Mouse (Mus musculus): Measurements from ENCODE around the gene Dapk3.
"Not testable (repeated sequence)": the region's sequence is repeated elsewhere in the genome, so short reads cannot be mapped to it uniquely, and the experiment has no call there.

Dapk3 gene

GRCm38 (mm10) chr10:81146296-81146695 lies 36.5 kb upstream of the Dapk3 start:
- DNase-seq (ENCODE audit: extremely low spot score): no peak

DNA sequence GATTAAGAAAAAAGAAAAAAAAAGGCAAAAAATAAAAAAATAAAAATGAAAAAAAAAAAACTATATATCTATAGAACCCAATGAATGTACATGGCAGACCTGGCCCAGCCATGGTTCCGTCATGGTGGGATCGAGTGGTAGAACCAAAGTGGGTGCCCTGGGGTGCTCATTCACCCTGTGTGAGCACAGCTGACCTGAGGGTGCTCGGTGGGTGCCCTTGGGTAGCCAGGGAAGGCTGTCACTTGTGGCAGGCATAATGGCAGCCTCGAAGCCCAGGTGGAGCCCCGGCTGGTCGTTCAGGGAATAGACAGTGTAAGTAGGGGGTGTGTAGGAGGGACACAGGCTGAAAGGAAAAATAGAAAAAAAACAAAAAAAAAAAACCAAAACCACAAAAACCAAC lies 31.5 kb upstream of the Dapk3 start:
- DNase-seq (ENCODE audit: extremely low spot score): no peak

GRCm38 (mm10) chr10:81152609-81153008 lies 30.2 kb upstream of the Dapk3 start:
- DNase-seq (ENCODE audit: extremely low spot score): no peak

DNA sequence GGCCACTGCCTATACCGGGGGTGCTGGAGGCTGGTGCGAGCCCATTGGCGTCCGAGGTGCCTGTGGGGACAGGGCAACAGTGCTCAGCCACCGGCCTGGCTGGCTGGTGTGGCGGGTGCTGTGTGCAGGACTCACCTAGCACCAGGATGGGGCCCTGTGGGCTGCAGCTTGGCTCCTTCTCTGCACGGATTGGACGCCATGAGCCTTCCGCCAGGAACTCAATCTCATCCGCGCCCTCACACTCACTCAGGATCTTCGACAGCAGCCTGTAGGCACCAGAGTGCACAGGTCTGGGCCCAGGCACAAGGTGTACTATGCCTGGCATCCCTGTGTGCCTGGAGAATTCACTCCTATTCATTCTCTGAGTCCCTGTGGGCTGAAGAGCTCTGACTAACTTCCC lies 28.5 kb upstream of the Dapk3 start:
- DNase-seq (ENCODE audit: extremely low spot score): no peak

DNA sequence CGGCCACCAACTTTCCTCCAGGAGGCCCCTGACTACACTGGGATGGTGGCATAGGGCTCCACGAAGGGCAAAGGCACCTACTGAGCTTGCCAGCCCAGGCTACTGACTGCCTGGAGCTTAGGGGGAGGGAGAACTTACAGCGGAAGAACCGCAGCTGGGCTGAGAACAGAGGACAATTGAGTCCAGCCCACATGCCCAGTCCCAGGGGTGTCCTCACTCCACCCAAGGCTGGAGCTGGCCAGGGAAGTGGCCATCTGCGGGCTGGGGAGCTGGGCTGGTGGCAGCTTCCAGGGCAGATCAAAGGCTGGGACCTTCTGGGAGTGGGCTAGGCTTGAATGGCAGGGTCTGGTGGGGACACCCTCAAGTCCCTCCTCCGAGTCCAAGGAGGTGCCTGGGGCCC lies 28.1 kb upstream of the Dapk3 start:
- DNase-seq (ENCODE audit: extremely low spot score): no peak

- DNase-seq (ENCODE audit: extremely low spot score): no peak
These were observed 21.0 kb upstream of the Dapk3 start for GRCm38 (mm10) chr10:81161602-81162317.

DNA sequence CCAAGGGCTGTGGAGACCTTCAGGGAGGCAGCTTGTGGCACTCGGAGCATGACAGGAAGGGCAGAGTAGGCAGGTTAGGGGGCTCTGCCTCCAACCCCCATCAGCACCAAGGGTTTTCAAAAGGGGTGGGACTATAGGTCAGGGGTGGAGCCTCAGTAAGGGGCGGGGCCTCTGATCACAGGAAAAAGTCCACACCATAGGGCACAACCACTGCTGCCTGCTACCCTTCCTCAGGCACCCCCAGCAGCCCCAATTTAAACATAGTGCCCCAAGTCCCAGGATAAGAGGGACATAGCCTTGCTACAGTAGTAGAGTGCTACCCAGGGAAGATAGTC lies 20.5 kb upstream of the Dapk3 start:
- no peak for DNase-seq (ENCODE audit: extremely low spot score)

DNA sequence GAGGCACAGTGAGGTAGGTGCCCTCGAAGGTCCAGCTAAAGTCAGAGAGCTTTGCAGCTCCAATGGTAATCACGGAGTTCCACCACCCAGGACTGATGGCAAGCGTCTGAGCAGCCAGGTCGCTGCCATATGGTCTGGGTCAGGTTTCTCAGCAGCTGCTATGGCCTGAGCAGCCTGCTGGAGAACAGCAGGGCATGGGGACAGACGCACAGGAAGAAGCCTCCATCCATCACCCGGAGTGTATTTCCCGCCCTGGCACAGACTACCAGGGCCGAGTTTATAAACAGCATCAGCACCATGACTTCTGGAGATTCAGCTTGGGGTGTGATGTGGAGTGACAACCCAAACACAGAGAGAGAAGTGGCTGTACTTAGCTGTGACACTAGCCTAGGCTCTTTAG lies 17.7 kb upstream of the Dapk3 start:
- DNase-seq (ENCODE audit: extremely low spot score): no peak

- peak; percentile 100 for DNase-seq (ENCODE audit: extremely low spot score)
These were observed 15.4 kb upstream of the Dapk3 start, which contains the start of gene Pias4 for GRCm38 (mm10) chr10:81167200-81168086. Pias4 (minus strand) TSS chr10:81167923.

DNA sequence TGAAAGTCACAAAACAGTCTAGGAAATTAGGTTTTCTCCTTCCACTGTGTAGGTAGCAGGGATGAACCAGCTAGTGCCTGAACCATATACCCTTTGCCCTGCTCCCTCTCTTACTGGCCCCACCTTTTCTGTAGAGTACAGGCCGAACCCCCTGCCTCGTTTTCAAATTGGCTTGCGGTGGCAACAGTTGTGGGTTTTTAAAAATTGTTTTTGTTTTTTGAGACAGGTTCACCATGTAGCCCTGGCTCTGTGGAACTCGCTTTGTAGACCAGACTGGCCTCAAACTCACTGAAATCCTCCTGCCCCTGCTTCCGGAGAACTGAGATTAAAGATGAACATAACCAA lies 14.7 kb upstream of the Dapk3 start:
- no peak for DNase-seq (ENCODE audit: extremely low spot score)

DNA sequence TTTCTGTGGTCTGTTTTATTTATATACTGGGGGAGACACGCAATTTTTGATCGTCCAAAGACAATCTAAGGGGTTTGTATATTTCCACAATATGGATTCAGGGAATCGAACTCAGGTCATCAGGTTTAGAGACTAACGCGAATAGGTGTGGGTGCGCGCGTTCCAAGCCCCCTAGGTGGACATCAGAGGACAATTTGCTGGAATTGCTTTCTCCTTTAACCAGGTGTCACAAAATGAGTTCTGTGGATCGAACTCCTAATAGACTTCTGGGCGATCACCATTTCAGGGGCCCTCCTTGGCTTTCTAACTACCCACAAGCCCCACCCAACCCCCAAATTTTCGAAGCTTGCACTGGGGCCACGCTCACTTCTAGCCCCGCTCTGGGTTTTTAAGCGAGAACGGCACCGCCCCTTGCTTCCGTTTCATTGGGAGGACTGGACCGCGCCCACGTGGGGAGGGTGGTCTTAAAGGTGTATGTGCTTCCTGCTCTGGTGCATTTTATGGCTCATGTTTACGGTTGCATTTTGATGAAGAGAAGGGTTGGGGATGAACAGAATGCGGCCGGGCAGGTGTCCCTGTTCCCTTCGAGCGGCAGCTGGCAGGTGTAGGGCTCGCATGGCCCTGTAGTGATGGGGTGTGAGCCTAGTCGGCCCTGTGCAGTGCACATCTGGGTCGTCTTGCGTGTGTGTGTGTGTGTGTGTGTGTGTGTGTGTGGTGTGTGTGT lies 14.1 kb upstream of the Dapk3 start:
- DNase-seq (ENCODE audit: extremely low spot score): peak; percentile 80

DNA sequence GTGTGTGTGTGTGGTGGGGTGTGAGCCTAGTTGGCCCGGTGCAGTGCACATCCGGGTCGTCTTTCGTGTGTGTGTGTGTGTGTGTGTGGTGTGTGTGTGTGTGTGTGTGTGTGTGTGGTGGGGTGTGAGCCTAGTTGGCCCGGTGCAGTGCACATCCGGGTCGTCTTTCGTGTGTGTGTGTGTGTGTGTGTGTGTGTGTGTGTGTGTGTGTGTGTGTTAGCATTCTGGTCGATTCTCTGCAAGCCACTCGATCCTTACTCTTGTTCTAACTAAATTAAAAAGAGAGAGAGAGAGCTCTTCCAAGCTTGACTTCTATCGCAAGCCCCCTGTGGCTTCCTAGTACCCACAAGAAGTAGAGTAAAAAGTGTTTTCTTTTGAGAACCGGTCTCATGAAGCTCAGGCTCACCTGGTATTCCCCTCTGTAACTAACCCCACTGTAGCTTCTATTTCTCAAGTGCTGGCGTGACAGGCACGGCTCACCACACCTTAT lies 13.3 kb upstream of the Dapk3 start:
- DNase-seq (ENCODE audit: extremely low spot score): not testable (repeated sequence)

DNA sequence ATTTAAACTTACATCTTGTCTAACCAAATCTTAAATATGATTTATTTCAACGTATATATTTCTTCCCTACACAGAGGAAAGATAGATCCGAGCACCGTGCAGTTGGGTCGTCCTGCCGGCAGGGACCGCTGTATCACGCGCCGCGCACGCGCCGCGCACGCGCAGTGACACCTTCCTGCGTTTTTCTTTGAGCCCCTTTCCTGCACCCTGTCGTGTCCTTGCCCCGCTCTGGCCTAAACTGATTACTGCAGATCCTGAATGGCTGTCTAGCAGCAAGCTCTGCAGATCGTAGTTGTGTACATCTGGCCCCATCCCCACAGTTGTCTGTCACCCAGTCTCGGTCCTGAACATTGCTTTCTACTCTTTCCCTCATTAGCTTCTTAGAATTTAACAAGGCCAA lies 9.7 kb upstream of the Dapk3 start:
- peak; percentile 89 for DNase-seq (ENCODE audit: extremely low spot score)

- DNase-seq (ENCODE audit: extremely low spot score): peak; percentile 91
These were observed 8.0 kb upstream of the Dapk3 start for GRCm38 (mm10) chr10:81174617-81175344.

DNA sequence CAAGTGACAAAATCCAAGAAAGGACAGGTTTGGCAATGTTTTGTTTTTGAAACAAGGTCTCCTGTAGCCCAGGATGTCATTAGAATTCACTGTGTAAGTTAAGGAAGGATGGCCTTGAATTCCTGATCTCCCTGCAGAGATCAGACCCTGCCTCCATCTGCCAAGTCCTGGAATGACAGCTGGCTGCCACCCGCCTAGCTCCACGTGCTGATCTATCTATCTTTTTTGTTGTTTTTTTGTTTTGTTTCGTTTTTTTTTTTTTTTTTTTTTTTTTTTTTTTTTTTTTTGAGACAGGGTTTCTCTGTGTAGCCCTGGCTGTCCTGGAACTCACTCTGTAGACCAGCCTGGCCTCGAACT lies 7.5 kb upstream of the Dapk3 start:
- not testable (repeated sequence) for DNase-seq (ENCODE audit: extremely low spot score)

GRCm38 (mm10) chr10:81175936-81176465 lies 6.8 kb upstream of the Dapk3 start:
- no peak for DNase-seq (ENCODE audit: extremely low spot score)

DNA sequence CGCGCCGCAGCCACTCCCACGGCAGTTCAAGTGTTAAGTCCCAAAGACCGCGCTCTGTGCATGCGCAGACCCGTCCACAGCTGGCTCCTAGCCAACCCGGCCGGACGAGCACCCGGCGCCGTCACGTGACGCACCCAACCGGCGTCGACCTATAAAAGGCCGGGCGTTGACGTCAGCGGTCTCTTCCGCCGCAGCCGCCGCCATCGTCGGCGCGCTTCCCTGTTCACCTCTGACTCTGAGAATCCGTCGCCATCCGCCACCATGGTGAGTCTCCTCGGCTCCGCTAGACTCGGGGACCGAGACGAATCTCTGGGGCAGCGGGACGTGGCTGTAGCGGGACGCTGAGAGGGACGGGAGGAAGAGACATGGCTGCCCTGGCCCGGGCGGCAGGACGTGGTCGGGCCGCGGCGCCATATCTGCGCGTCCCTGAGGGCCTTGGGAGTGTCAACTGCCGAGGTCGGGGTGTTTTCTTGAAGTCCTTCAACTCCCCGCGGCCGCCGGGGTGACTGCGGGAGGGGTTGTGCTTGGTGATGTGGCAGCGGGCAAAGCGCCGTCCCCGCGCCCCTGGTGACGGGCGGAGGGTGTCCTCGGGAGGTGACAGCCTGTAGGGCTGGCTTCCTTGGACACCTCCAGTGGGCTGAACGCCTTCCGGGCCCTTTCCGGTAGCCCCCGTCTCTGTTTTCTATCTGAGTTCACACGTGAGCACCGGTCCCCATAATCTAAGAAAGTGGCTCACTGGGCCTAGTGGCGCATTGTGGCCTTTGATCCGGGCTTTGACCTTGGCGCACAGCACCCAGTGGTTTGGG lies 6.1 kb upstream of the Dapk3 start, which contains the start of gene Eef2:
TSS of gene Eef2 (plus strand) at position 166 of the 806 bp plus-strand sequence.
- peak; percentile 96 for DNase-seq (ENCODE audit: extremely low spot score)

- no peak for DNase-seq (ENCODE audit: extremely low spot score)
These were observed 5.3 kb upstream of the Dapk3 start for GRCm38 (mm10) chr10:81177491-81177925.

GRCm38 (mm10) chr10:81177958-81178712 lies 4.7 kb upstream of the Dapk3 start:
- no peak for DNase-seq (ENCODE audit: extremely low spot score)

DNA sequence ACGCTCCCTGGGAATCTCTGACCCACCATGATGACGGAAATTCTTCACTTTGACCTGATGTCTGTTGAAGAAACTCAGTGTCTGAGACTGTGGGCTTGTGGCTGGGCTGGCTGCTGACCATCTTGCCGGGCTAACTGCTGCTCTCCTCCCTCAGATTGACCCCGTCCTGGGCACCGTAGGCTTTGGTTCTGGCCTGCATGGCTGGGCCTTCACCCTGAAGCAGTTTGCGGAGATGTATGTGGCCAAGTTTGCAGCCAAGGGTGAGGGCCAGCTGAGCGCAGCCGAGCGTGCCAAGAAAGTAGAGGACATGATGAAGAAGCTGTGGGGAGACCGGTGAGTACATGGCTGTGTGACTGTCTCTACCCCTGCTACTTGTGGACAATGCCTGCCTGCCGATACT lies 3.9 kb upstream of the Dapk3 start:
- no peak for DNase-seq (ENCODE audit: extremely low spot score)
